Comparison of ENCODE assay signal across 9 mouse cellular contexts in the genomic region with DNA sequence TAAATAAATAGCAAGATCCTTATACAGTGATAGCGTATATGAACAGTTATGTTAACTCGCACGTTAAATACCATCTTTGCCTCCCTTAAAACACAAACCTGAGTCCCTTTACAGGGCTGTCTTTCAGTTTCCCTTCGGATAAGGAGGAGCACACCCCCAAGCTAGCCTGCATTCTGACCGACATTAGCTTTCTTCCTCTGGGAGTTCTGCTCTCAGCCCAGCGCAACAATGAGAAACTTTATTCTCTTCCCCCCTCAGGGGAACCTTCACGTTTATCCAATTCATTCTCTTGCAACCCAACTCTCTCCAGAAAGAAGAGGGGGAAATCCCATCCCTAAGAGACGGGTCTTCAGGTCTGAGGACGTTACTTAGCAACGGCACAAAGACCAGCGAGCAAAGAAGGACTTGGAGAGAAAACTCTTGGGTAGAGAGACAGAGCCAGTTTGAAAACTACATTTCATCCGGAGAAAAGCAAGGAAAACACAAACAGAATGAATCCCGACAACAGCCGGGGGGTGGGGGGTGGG. TPM values are rescaled to one million over a fixed set of nuclear protein-coding genes. Genes with fewer than 3 reads are reported as not detected.
DNase-seq lines count a peak whose midpoint lies in the region; ATAC-seq and TF ChIP-seq lines count a peak whose summit lies in the region.
"Had no signal": no experiment of that assay in that cellular context is flagged by ENCODE, and none has a peak within 500 bp of the region (broad histone marks: within the 10 kb centered on the region; RNA-seq: fewer than 3 reads in every experiment).

No protein-coding gene starts in this region.

- no peak for ATAC-seq in intestine, embryonic 16.5 days
- peak; percentile 72 for ATAC-seq in neural tube, embryonic 12.5 days (ENCODE audit: low FRiP score, low read depth)
- ATAC-seq: Patski had no signal

- no peaks in the 10 kb centered on the region for H3K36me3 ChIP-seq in intestine, embryonic 16.5 days (ENCODE audit: control insufficient read depth, insufficient read depth, low read length)
- no peaks in the 10 kb centered on the region for H3K36me3 ChIP-seq in neural tube, embryonic 12.5 days

- DNase-seq in layer of hippocampus, adult 2 months (ENCODE audit: low spot score in 2 of 2), result no peak
- DNase-seq in layer of hippocampus, adult 18-20 months (ENCODE audit: low spot score in 2 of 2), result no peak
- DNase-seq in embryo, embryonic 9.5 days (ENCODE audit: extremely low spot score), result peak; percentile 54
- DNase-seq in right cerebral cortex, postnatal 4 days, result no peak
- DNase-seq in frontal cortex, postnatal 25 days (ENCODE audit: low spot score in 2 of 2), result no peak
- no peak for DNase-seq in cerebellum, postnatal 36 days

- WGBS in intestine, embryonic 16.5 days, result 5% methylated on average over 14 of the region's 14 CpGs
- WGBS in neural tube, embryonic 12.5 days, result 1% methylated on average over 14 of the region's 14 CpGs

- H3K9ac ChIP-seq in intestine, embryonic 16.5 days (ENCODE audit: low read depth, low read length), result peak overlapping the region; percentile 44; the same call in 1 of the 2 replicates
- H3K9ac ChIP-seq in neural tube, embryonic 12.5 days, result peak overlapping the region; percentile 66

- no peaks in the 10 kb centered on the region for H3K9me3 ChIP-seq in intestine, embryonic 16.5 days (ENCODE audit: control insufficient read depth, low read length)
- no peaks in the 10 kb centered on the region for H3K9me3 ChIP-seq in neural tube, embryonic 12.5 days

- H3K4me3 ChIP-seq in layer of hippocampus, adult 2 months, result peak overlapping the region; percentile 39
- H3K4me3 ChIP-seq in intestine, embryonic 16.5 days (ENCODE audit: low read length), result peak overlapping the region; percentile 41
- H3K4me3 ChIP-seq in neural tube, embryonic 12.5 days, result peak overlapping the region; percentile 54

- peak overlapping the region; percentile 83 for H3K27ac ChIP-seq in layer of hippocampus, adult 2 months
- no peak overlapping the region for H3K27ac ChIP-seq in intestine, embryonic 16.5 days (ENCODE audit: low read length)
- peak overlapping the region; percentile 75; the same call in 1 of the 2 replicates for H3K27ac ChIP-seq in neural tube, embryonic 12.5 days

- H3K27me3 ChIP-seq in intestine, embryonic 16.5 days (replicated peaks; ENCODE audit: control insufficient read depth, insufficient read depth, low read length), result peaks cover 17% of the 10 kb centered on the region
- no peaks in the 10 kb centered on the region for H3K27me3 ChIP-seq in neural tube, embryonic 12.5 days (replicated peaks)

- no peak for TF ChIP-seq CTCF in layer of hippocampus, adult 2 months (conservative IDR thresholded peaks at IDR 0.05)

- H3K4me2 ChIP-seq in intestine, embryonic 16.5 days (ENCODE audit: low read depth, low read length), result peak overlapping the region; percentile 60
- H3K4me2 ChIP-seq in neural tube, embryonic 12.5 days (replicated peaks), result peak overlapping the region; percentile 87

- H3K4me1 ChIP-seq in intestine, embryonic 16.5 days (ENCODE audit: control insufficient read depth, insufficient read depth, low read length), result no peaks in the 10 kb centered on the region
- peaks cover 18% of the 10 kb centered on the region for H3K4me1 ChIP-seq in neural tube, embryonic 12.5 days

RNA-seq across cellular contexts. Expression of gene Sall2, which starts 1.1 kb away (rescaled TPM):
- total RNA-seq in layer of hippocampus, adult 2 months (2021), result 10 to 100 TPM; 44.5 to 45.3 TPM
- 10 to 100 TPM; 45.0 to 48.4 TPM for total RNA-seq in layer of hippocampus, adult 18-20 months (2021)
- polyA plus RNA-seq in intestine, embryonic 16.5 days (2015; fragmentation: Nextera tagmentation; extraction: Ambion mirVana), result 7.3 and 7.6 TPM in 2 replicates
- 55.8 and 57.3 TPM in 2 replicates for polyA plus RNA-seq in neural tube, embryonic 12.5 days (2016; fragmentation: Nextera tagmentation; extraction: Ambion mirVana)

RNA-seq across cellular contexts. Expression of gene Mettl3, which starts 22.5 kb away (rescaled TPM):
- 10 to 100 TPM; 43.7 to 47.9 TPM for total RNA-seq in layer of hippocampus, adult 2 months (2021)
- total RNA-seq in layer of hippocampus, adult 18-20 months (2021), result 10 to 100 TPM; 39.2 to 43.1 TPM
- polyA plus RNA-seq in intestine, embryonic 16.5 days (2015; fragmentation: Nextera tagmentation; extraction: Ambion mirVana), result 37.5 and 38.7 TPM in 2 replicates
- 58.7 and 58.8 TPM in 2 replicates for polyA plus RNA-seq in neural tube, embryonic 12.5 days (2016; fragmentation: Nextera tagmentation; extraction: Ambion mirVana)

RNA-seq across cellular contexts. Expression of gene Olfr1513, which starts 28.8 kb away (rescaled TPM):
- not detected for total RNA-seq in layer of hippocampus, adult 2 months (2021)
- total RNA-seq in layer of hippocampus, adult 18-20 months (2021), result not detected
- not detected in 2 replicates for polyA plus RNA-seq in intestine, embryonic 16.5 days (2015; fragmentation: Nextera tagmentation; extraction: Ambion mirVana)
- polyA plus RNA-seq in neural tube, embryonic 12.5 days (2016; fragmentation: Nextera tagmentation; extraction: Ambion mirVana), result 0.09 TPM in 1 of 2 replicates, not detected in the other
- polyA plus RNA-seq: Patski had no signal

RNA-seq across cellular contexts. Expression of gene Rab2b, which starts 48.1 kb away (rescaled TPM):
- 10 to 100 TPM; 35.4 to 36.2 TPM for total RNA-seq in layer of hippocampus, adult 2 months (2021)
- total RNA-seq in layer of hippocampus, adult 18-20 months (2021), result 10 to 100 TPM; 35.0 to 37.3 TPM
- 13.2 and 13.8 TPM in 2 replicates for polyA plus RNA-seq in intestine, embryonic 16.5 days (2015; fragmentation: Nextera tagmentation; extraction: Ambion mirVana)
- 43.7 and 52.9 TPM in 2 replicates for polyA plus RNA-seq in neural tube, embryonic 12.5 days (2016; fragmentation: Nextera tagmentation; extraction: Ambion mirVana)

RNA-seq across cellular contexts. Expression of gene Tox4, which starts 48.5 kb away (rescaled TPM):
- total RNA-seq in layer of hippocampus, adult 2 months (2021), result 10 to 100 TPM; 63.9 to 66.0 TPM
- total RNA-seq in layer of hippocampus, adult 18-20 months (2021), result 10 to 100 TPM; 58.4 to 67.1 TPM
- polyA plus RNA-seq in intestine, embryonic 16.5 days (2015; fragmentation: Nextera tagmentation; extraction: Ambion mirVana), result 36.8 TPM in 2 replicates
- polyA plus RNA-seq in neural tube, embryonic 12.5 days (2016; fragmentation: Nextera tagmentation; extraction: Ambion mirVana), result 51.8 and 56.6 TPM in 2 replicates
